Mouse (Mus musculus) kidney, postnatal 25 days (tissue): ENCODE measurements at regions not wholly inside any gene's neighbourhood (a gene's known extent, or its start where the extent isn't known, plus 50 kb on each side); places are given as distances from the start of the nearest gene placed in this dataset.

ENCODE experiments used
- DNase-seq, 2 experiments: peaks; one replicate each; pipeline ENCODE4 v3.0.0; 2021; ENCODE audit warnings: mixed read lengths in 2 of 2

DNA sequence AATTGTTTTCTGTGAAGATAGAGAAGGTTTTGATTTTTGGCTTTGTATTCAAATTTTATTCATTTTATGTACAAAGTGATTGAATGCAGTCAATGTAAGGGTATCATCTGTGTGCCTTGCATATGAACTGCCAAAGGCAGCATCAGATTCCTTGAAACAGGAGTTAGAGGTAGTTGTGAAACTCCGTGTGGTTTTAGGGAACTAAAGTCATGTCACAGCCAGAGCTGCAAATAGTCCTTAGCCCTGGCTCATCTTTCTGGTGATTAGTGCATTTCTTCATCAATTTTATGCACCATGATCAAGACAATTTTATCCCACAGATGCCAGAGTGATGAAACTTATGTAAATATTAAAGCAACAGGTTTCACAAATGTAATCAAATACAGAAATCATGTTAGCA is 534.4 kb downstream of the Flrt2 start:
- no peak for DNase-seq

DNA sequence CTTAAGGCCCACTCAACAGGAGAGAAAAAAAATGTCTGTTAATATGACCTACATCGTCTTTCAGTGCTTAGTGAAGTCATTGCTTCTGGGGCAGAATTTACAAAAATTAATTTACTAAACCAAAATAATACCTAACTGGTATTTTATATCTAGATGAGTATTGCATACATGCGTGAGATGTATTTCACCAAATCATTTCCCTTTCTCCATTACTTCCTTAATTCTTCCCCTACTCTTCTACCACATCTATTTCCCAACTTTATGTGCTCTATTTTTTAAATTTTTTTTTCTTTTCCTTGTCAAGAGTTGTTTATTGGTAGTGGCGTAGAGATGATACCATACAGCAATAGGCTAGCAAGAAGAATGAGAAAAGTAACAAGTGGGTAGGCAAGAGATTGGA is 536.7 kb downstream of the Flrt2 start:
- no peak for DNase-seq

DNA sequence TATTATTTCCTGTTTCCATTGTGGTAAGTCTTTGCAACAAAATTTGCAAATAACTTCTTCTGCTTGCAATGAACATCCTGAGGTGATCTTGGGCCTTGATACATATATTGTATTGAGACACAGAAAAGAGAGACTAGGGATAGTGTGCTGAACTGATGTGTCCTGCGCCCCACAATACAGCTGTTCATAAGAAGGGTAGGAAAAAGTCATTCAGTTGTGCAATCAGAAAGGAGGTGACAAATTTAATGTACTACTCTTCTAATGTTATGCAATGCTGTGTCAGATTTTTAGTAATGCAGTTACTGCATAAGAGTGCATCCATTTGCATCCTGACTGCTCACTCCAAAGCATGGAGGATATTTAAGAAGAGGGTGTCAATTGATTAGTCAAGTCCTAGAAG is 543.5 kb downstream of the Flrt2 start:
- DNase-seq: no peak

DNA sequence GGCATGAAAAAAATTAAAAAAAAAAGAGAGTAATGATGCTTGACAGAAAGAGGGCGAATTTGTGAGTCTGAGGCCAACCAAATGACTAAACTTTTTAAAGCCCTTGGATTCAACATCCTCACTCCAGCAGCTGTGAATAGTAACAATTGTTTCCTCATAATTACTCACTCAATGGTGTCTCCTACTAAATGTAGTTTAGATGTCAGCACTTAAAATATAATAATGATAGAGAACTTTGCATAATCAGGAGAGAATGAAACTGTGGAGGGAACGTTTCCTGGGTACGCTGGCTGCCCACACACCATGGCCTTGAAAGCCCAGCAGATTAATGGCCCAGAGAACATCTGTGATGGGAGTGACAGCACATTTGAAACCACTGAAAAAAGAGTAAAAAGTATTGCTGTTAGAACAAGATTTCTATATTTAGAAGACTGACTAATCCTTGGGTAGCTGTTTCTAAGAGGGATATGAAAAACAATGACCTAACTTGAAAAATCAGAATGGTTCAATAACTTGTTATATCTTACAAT is 544.0 kb downstream of the Flrt2 start:
- no peak for DNase-seq

DNA sequence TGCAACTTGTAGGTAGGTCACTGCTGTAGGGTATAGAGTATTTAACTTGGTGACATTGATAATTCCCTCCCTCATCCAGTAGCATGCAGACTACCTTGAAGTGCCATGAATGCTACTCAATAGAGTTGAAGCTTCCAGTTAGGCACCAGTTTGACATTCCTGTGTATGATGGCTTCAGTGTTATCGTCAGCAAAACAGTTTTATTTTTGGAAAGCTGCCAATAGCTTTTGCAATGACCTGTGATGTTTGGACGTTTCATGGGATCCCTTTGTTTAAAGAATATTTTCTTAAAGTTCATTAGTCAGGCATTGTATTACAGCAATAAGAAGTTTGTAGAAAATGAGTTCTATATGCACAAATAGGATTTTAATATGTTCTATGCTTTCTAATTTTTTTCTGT is 547.6 kb downstream of the Flrt2 start:
- no peak for DNase-seq

DNA sequence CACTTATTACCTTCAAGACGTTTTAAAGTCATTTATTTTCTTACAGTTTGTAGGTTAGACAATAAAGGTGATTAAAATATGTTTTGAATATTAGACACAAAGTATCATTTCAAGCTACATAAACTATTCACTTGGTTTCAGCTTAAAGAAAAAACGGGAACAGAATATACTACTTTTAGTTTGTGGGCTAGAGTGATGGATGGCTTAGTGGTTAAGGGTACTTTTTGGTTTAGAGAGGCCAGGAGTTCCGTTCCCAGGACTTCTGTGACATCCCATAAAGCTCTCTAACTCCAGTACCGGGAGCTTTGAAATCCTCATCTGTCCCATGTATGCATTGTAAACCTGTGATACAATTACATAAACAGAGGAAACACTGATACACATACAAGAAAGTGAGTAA is 570.0 kb downstream of the Flrt2 start:
- DNase-seq: no peak

DNA sequence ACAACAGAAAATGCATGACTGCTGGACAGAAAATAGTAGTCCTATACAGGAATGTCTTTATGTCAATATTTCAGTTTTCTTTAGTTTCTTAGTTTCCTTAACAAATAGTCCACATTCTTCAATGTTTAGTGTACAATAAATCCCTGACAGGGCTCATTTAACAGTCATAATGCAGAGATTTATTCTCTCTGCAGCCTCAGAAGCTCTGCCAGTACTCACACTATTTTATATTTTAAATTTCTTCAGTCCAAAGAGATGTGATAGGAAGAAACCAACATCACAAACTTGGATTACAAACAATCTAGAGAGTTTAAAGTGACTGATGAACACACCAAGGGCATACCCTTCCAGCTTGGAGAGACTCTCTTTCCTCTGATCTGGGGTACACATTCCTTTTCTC is 583.9 kb downstream of the Flrt2 start:
- DNase-seq: no peak

DNA sequence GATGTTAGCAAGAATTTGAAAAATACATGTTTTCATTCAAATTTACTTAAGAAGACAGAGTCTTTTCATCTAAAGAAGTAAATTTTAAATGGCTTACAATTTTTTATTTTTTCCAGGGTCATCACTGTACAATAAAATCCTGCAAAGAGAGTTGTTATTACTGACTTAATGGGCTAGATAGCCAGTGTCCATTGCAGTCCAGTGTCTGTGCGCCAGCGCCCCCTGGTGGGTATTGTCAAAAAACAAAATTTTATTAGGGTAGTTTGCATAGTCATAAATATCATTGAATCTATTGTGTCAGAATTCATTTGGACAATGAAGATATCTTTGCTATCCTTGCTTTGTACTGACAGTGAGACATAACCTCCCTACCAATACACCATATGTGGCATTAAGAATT is 619.1 kb downstream of the Flrt2 start:
- peak; percentile 35 to 36 for DNase-seq

DNA sequence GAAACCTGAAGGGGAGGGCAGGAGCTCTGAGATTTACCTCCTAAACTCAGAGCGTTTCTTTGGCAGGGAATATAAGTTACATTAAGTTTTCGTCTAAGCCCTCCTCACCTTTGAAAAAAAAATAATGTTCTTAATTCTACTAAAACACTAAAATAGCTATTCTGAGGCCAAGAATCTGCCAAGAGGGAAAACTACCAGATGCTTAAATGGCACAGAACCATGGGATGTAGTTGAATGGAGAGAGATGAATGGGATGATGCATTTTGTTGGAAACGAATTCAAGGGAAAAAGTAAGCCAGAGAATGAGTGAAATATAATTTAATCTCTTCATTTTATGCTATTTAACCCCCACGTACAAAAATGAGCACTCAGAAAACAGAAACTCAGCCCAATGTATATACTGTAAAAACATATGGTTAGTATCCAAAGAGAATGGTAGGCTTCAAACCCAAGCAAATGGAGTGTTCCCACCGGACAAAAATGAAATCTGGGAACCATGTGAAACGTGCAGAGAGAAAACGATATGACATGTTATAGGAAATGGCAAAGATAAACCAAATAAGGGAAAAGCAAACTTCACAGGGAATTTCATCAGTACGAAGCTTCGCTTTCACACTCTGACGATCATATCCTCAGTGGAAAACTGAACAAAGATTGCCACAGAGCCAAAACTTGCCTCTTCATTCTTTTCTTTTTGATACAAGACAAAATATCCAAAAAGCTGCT is 631.2 kb downstream of the Flrt2 start:
- no peak for DNase-seq

DNA sequence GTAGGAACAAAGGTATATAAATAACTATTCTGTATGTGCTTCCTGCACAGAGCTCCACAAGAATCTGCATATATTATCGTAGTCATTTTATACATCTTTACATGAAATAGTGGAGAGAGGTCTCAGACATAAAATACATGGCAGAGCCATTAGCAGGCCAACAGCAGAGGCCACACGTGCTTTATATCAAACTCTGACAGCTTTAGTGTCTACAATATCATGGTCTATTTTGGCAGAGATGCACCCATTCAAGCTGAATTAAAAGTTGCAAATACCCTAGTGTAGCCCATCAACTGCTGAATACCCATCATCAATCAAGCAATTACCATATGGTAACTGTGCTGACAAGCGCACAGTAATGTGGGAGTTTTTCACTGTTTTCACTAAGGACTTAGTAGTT is 659.1 kb downstream of the Flrt2 start:
- no peak for DNase-seq

DNA sequence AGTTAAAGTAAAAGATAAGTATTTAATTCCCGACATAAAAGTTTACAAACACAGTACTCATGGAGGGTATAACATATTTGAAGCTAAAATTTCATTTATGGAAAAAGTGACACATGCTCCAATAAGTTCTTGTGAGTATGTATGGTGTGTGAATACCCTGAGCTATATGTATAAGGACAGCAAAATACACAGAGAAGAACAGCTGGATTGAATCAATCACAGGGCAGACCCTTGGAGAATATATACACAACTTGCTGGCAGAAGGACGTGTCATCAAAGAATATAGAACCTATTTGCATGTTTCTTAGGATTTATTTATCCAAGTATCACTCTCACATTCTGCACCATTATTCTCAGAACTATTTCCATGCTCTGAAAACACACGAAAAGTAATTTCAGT is 686.9 kb downstream of the Flrt2 start:
- no peak for DNase-seq

DNA sequence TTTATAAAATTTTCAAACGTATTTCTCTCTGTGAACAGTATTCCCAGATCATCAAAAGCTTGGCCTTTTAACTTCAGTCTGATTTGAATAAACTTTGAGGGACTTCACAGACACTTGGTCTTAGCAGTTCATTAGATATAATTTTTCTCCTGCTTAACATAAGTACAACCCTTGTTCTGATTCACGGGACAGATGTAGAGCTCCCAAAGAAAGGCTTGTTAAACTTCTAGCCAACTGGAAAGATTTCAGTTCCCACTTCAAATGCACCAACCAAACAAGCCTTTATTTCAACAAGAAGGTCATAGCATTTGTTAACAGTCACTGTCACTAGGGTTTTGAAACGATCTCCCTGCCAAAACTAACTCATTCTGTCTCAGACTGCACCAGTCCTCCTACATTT is 727.1 kb downstream of the Flrt2 start:
- no peak for DNase-seq

DNA sequence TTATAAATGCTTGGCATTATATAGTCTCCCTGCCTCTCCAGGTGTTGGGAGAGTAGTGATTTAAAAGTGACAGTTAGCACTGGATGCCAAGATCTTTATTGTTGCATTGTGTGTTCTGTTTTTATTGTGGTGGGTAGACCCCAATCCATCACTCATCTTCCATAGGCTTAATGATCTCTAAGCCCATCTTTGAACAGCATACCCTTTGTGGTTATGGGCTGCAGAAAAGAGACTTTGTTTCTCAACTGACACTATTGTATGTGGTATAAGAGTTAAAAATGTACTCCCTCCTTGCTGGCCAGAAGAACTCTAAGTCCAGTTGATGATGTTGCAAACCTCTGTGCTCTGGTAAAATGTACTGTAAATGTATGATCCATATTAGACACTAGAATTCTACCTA is 727.5 kb downstream of the Flrt2 start:
- DNase-seq: no peak

DNA sequence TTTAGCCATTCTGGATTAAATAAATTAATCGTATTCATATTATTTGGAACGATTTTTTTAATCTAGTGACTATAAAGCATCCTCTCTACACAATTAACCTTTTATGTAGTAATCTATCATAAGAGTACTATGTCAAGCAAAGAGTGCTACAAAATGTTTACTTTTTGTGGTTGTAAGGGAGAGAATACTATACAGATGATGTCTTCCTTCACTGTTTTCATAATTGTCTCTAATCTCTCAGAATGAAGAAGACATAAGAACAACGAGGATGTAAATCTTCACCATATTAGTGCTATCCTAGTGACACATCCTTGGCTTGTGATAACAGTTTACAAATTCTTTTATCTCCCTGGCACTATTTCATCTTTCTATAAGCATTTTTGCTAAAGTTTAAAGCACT is 735.6 kb downstream of the Flrt2 start:
- no peak for DNase-seq

DNA sequence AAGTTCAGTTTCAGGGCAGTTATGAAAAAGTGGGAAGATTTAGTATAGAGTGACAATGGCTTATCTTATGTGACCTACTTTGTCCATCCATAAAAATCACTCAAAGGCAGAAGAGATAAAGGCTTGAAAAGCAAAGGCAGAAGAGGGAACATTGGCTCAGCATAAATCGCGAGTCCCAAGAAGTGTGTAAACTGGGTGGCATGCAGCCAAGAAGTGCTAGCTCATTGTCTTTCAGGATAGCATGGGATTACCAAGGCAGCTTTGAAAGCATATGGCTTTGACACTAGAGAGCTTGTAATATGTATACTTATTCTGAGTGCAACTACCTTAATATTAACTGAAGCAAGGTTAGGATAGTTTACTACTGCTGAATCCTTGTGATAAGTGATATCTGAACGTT is 750.5 kb downstream of the Flrt2 start:
- DNase-seq: no peak

DNA sequence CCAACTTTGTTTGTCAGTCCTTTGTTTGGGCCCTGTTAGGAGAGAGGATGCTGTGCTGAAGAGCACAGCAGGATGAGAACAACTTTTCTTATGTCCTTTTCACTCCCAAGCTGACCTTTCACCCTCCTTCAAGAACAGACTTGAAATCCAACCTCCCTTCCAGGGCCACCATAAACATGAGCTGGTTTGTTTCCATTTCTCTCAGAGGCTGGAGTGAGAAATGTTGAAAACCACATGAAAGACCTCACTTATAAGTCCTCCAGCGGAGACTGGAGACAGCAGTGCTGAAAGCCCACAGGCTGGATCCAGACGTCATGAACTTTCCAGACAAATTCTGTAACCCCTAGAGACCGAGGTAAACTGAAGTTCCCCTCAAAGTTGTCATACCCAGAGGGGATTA is 761.3 kb downstream of the Flrt2 start:
- no peak for DNase-seq

DNA sequence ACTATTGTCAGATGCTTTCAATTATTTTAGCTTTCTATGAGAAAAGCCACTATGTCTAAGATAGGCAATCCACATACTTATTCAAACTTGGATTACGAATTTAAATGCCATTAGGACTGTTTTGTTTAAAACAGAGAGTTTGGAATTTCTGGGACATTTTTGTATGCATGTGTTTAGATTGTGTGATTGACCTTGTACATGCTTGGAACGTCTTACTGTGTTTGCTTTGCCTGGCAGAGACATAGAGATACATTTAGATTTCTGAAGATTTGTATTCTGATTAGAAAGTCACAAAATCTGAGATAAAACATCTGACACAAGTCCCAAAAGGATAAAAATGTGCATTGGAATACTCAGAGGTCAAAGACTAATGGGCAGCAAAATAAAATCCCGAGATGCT is 784.3 kb downstream of the Flrt2 start:
- no peak for DNase-seq

DNA sequence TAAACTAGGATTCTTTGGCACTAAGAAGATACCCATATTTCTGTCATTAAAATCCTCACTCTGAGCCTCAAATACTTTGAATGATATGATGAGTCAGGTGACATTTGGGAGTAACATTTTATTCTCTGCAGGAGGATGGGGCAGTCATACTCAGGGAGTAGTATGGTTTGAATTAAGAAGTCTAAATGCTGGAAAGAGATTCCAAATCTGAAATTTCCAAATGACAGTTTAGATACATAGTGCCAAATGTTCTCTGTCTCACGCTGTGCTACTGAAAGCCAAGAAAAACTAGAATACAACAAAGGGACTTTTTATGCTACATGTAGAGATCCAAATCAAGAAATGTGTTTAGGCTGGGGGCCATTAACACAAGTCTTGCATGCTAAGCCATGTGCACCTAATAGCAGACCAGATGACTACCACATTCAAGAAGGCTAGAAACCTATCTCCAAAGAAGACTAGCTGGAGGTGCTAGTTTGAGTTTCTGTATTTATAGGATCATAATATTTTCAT is 796.5 kb downstream of the Flrt2 start:
- DNase-seq: no peak

DNA sequence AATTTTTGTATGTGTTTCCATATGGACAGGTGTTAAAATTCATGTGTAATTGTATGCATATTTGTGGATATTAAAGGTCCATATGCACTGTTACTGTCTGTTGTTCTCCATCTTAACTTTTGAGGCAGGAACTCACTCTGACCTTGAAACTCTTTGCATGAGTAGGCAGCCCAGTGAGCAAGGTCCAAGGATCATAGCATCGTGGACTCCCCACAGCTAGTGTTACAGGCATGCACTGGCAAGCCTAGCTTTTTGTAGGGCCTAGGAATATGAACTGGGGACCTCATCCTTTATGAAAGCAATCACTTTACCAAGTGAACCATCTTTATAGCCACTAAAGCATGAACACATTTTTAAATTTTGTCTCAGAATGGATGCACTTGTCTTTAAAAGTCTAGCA is 817.6 kb downstream of the Flrt2 start:
- no peak for DNase-seq

DNA sequence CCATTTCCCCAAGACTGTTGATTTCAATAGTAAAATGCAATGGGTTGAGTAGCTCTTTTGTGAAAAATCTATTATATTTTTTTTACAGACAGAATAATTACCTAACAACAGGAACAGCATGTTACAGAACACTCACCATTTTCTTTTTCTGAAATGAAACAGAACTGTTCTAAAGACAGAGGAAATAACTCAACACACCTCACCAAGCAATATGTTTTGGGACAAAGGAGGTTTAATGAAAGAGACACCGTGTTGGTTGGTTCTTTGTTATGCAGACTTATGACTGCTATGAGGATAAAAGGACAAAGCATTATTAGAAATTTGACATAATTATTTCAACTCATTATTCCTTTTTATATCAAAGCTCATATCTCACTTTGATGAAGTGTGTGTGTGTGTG is 866.8 kb downstream of the Flrt2 start:
- no peak for DNase-seq

DNA sequence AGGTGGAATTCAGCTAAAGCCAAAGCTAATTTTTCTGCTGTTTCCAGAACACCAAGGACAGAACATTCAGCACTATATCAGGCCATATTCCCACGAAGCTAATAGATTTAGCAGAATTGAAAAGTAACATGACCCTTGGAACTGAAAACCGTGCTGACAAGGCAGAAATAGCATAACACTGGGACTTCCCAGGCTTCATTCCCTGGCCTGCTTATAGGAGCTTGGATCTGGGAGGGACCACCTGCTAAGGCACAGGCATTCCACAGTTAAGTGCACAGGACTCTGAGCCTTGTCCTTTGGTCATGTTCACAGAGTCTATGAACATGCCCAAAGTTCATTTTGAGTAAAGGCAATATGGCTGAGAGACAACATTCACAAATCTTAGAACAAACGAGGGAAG is 902.8 kb downstream of the Flrt2 start:
- peak in 1 of 2 experiments; percentile 2 for DNase-seq

DNA sequence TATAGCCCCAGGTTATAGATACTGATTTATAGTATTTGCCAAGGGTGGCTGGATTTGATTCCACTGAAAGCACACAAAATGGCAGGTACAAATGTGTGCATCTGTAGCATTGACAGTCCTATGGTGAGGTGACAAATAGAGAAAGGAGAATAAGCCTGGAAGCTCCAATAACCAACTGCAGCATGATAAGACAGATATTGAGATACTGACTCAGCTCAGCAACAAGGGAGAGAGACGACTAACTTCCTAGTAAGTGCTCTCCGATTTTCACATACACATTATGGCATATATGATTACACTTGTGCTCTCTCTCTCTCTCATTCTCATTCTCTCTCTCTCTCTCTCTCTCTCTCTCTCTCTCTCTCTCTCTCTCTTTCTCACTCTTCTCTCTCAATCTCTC is 923.1 kb downstream of the Flrt2 start:
- DNase-seq: no peak

DNA sequence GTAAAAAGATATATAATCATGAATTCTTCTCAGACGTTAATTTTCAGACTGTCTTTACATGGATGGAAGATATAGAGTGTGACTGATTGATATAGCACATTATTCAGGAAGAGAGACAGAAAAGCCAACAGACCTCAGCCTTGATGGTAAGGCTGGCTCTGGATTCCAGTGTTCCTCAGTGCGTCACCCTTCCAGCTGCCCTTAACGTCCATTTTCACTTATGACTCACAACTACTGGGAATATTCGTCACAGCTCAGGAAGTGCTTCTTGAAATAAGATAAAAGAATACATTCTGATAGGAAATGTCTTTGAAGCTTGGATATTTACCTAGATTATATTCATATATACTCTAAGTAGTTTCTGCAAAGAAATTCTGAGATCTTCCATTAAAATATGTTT is 923.8 kb downstream of the Flrt2 start:
- no peak for DNase-seq

DNA sequence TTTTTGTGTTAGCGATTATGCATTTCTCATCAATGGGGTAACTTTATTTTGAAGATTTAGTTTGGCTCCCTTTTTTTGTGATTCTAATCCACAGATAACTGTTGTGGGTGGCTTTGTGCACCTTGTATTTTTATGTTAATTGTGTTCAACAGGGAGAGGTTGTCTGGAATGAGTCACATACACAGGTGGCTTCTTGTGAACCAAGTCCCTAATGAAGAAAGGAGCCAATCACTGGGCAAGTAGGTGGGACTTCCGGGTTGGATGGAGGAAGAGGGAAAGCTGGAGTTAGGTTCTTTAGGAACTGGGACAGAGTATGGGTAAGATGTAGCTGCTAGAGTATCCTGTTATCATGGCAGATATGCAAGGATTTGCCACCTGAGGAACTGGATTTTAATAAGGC is 925.2 kb downstream of the Flrt2 start:
- no peak for DNase-seq
